Mouse (Mus musculus) adrenal gland, adult (tissue): ENCODE data around the gene Tmem245.
"Not testable (repeated sequence)": the region's sequence is repeated elsewhere in the genome, so short reads cannot be mapped to it uniquely, and the experiment has no call there.

Source experiments
- DNase-seq, 2 experiments: peaks; one replicate each; pipeline ENCODE4 v3.0.0; 2022 to 2023; ENCODE audit warnings: low spot score in 1 of 2; ENCODE audit not compliant: inconsistent age in 2 of 2

Gene Tmem245

DNA sequence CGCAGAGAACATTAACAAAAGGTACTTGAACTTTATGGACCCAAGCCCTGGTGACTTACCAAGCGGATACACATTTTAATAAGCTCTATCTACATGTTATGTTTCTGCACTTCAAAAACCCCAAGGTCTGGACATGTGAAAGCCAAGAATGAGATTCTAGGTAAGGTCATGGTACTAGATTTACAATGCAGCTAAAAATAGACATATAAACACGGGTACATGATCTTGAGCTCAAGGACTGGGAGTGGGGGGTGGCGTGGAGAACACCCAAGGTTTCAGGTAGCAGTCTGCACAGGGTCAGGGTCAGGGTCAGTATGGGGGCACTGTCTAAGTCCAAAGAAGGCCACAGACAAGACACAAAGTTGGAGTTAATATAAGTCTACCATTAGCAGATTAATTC lies 16.9 kb downstream of the Tmem245 start:
- no peak for DNase-seq

DNA sequence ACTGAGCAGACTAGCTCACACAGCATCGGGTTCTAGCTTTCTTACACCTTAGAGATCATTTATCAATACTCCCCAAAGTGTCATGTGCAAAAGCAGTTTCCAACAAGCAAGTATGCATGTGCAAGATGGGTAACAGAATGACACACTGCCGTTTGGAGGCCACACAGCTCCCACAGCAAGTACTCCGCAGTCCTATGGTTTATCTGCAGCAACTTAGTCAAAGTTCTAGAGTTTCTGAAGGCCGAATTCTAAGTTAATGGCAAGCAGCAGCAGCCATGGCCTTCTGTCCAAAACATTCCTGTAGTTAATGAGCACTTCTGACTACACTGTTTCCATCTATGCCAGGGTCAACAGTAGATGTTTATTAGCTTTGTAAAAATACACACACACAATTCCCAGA lies 20.3 kb downstream of the Tmem245 start:
- DNase-seq, result peak; percentile 33 to 73

DNA sequence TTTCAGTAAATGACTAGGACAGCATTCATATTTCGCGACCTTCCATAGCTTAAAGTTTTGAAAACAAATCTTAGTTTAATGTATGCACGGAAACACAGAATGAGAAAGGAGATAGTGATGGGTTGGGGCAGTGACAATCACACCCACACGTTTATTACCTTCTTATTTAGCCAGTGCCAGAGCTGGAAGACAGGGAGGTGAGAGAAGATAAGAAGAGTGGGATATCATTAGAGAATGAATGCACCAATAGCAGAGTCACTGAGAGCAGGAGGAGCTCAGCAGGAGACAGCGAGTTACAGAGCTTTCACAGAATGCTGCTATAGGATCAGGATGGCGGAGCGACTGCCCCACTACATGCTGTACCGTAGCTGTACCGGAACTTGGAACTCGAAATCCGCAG lies 25.0 kb downstream of the Tmem245 start:
- no peak for DNase-seq

DNA sequence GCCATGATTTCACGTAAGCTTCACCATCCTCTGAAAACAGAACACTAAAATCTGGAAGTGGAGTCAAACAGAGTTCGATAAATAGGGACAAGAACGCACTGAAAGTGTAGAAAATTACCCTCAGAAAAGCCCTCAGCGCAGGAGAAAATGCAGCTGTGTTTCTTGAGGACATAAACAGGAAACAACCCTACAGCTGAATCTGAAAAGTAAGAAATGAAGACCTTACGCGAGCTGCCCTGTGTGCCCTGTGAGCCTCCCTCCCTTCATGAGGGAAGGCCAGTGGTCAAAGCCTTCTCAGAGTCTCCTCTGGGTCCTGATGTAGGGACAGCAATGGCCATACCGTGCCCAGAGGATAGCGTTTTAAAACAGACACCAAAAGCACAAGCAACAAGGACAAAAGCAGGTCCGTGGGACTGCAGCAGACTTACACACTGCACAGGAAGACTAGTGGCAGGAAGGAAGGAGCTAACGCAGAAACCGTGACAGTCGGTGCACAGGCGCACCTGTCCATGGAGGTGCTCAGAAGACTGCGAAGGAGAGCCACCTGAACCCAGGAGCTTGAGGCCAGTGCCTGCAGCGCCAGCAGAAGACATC lies 31.4 kb downstream of the Tmem245 start:
- DNase-seq, result no peak

DNA sequence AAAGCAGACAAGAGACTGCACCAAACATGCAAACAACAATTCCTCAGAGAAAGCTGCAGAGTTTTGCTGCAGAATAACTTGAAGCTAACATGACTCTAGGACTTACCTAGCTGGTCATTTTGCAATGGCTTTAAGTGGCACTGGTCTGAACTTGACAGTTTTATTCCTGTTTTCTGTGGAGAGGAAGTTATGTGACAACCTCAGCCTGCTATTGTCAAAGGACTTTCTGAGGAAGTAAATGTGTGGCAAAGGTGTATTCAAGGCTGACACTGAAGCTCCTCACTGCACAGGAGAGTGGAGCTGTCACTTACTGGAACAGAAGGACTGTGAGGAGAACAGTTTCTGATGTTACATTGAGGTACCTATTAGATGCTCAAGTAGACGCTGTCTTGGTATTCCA lies 32.5 kb downstream of the Tmem245 start:
- DNase-seq, result no peak

DNA sequence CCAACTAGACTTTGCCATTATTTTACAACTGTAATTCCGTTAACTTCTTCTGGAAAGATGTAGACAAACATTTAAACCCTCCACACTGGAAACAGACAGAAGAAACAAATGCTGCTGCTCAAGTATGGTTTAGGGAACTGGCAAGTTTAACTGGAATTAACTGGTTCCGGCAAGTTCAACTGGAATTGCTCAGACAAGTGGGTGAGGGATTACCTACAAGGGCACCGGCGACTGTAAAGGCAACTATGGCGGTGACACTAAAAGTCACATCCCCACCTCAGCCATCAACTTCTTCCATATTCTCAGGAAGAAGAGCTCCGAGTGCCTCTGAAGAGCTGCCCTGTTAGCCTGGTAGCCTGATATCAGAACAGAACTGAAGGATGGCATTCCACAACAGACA lies 32.9 kb downstream of the Tmem245 start:
- no peak for DNase-seq

DNA sequence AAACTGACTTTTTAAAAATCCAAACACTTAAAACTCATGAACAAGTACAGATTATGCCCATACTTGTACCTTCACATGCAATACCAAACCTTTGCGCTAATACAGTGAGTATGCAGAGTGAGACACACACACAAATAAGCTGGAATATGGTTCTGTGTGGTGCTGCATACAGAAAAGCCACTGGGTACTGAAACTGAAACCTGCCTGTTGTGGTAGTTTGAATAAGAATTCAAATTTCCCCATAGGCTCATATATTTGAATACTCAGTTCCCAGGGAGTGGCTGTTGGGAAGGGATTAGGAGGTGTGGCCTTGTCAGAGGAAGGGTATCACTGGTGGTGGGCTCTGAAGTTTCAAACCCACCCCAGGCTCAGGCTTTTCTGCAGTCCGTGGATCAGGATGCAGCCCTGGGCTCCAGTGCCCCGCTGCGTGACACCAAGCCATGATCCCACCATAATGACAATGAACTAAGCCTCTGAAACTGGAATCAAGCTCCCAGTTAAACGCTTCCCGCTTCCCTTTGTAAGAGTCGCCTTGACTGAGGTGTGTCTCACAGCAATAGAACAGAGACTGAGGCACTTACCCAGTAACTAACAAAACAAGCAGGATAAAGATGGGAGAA lies 34.7 kb downstream of the Tmem245 start:
- DNase-seq, result no peak

DNA sequence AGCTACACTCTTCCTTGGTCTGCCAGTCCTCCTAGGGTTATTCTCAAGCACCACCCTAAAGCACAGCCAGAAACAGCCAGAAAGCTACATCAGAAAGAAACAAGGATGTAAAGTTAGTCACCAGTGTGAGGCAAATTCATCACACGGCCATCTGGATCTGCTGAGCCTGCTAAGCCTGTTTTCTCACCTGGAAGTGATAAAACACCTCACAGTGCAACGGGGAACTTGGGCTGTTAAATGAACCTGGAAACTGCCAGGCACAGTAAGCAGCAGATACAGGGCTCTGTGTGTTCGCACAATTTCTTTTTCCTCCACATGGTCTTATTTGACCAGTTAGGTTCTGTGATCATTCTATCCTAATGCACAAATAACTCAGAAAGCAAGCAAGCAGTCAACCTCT lies 37.7 kb downstream of the Tmem245 start:
- DNase-seq, result no peak

DNA sequence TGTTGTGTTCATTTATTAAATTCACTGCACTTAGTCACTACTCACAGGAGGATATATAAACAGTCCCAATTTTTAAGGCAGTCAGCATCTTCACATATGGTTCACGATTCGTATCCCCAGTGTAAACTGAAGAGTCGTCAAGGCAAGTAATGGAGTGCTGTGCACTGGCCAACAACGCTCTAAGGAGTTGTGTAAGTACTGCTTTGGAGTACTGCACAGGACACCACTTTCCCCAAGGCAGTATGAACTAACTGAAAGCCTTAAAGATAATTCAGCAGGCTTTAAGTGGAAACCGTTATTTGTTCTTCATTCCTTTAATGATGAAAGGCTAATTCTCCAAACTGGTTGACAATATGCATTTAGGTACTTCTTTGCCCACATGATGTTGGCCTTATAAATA lies 39.6 kb downstream of the Tmem245 start:
- no peak for DNase-seq

DNA sequence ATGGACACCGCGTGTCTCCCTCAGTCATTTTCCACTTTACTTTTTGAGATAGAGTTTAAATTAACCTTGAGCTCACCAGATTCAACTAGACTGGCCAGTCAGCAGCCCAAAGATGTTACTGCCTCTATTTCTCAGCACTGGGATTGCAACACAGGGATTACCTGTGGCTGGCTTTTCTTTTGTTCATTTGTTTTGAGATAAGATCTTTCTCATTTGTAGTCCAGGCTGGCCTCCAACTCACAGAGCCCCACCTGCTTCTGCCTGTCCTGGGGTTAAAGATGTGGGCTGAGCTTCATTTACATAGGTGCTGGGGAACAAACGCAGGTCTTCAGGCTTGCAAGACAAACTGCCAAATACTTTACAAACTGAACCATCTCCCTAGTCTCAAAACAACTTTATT lies 40.3 kb downstream of the Tmem245 start:
- DNase-seq, result no peak

DNA sequence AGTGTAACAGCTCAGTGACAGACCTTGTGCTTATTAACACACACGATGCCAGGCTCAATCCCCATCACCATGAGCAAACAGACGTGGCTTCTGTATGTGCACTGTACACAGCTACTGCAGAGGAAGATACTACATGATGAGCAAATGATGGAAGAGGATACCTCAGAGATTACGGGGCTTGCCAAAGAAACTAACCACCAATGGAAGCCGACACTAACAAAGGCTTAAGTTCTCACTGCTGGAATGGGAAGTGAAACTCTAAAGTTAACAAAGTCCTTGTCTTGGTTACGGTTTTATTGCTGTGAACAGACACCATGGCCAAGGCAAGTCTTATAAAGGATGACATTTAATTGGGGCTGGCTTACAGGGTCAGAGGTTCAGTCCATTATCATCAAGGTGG lies 41.7 kb downstream of the Tmem245 start:
- no peak for DNase-seq

DNA sequence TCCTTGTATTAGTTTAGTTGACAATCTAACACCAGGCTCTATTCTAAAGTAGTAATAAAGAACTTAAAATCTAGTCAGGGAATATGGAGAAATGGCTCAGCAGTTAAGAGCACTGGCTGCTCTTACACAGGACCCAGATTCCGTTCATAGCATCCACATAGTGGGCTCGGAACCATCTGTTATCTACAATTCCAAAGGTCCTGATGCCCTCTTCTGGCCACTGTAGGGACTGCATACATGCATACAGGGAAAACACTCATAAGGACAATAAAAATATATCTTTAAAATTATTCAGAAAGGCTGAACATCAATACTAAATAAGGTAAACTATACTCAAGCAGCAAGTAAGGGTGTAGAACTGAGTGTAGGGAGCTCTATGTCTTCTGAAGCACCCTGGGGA lies 45.6 kb downstream of the Tmem245 start:
- DNase-seq, result no peak

DNA sequence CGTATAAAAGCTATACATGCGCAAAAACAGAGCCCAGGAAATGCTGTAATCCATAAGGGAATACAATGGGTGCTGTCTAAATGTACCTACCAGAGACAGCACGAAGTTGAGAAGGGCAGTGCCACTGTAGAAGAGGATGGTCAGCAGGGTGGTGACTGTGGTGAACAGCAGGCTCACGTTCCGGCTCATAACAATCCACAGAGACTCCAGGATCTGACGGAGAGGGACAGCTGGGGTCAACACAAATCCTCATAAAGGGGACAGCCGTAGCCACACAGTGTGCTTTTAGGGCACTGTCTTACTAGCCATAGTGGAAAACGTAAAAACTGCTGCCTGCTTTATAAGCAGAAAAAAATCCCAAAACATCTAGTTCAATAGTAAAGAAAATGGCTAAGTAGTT lies 48.0 kb downstream of the Tmem245 start:
- DNase-seq, result no peak

DNA sequence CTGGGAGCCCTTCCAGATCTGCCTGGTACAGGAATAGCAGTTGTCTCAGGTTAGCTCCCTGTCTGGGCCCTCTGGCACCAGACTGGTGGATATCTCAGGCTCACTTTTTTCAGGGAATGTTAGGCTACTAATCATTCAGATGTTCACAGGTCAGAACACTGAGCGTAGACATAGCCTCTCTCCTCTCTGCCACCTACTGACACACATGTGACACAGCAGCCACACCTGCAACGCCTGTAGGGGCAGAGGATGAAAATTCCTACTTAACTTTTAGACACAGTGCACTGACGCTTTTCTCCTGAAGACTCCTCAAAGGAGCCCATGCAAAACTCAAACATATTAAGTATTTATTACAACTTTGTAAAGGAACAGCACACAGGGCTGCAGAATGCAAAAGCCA lies 49.7 kb downstream of the Tmem245 start:
- DNase-seq, result no peak

DNA sequence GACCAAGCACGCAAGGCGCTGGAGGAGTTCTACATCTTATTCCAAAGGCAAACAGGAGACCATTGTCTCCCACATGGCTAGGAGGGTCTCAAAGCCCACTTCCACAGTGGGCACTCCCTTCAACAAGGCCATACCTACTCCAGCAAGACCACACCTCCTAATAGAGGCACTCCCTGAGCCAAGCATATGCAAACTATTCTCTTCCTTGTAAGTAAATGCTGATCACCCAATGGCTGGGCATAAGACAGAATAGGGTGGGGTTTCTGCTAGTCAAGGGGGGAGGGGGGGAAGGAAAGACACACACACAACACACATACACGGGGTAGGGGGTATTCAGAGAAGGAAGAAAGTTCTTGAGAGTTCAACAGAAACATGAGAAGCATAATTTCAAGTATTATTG lies 53.0 kb downstream of the Tmem245 start:
- no peak for DNase-seq

DNA sequence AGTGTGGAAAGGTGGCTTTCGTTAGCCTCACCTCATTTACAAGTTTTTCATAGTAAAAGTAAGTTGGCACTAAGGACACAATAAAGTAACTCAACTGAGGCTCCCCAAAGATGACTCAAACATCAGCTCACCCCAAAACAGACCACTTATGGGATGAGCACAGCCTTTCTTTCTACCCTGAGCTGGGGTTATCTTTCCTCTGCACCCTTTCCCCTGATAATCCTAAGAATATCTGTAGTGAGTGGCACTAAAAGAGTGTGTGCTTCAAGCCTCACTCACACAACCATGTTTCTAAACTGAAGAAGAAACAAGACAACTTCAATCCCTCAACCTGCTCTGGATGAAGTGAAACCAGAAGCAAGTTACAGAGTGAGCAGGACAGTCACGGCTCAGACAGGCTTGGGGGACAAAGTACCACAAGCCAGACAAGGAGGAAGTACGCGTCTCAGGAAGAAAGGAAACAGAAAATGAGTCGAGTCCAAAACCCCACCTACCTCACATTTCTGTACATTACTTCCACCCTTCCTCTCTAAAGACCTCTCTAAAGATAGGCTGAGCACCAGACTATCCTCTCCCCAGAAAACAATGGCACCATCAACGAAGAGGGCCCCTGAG lies 54.6 kb downstream of the Tmem245 start:
- DNase-seq, result no peak

DNA sequence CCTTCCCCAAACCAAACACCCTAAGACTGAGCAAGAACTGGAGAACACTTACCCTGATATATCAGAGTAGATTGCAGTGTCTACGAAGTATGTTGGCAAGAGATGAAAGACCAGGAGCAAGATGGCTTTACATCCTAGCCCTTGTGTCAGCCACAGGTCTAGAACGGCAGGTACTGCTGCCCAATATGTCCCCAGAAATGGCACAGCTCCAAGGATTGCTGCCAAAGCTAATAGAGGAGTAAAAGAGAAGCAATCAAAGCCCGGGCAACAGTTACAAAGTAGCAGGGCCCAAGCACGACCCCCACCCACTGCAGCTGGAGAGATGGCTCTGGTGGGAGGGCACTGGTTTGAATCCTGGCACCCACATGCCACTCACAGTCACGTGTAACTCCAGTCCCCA lies 58.8 kb downstream of the Tmem245 start:
- no peak for DNase-seq

DNA sequence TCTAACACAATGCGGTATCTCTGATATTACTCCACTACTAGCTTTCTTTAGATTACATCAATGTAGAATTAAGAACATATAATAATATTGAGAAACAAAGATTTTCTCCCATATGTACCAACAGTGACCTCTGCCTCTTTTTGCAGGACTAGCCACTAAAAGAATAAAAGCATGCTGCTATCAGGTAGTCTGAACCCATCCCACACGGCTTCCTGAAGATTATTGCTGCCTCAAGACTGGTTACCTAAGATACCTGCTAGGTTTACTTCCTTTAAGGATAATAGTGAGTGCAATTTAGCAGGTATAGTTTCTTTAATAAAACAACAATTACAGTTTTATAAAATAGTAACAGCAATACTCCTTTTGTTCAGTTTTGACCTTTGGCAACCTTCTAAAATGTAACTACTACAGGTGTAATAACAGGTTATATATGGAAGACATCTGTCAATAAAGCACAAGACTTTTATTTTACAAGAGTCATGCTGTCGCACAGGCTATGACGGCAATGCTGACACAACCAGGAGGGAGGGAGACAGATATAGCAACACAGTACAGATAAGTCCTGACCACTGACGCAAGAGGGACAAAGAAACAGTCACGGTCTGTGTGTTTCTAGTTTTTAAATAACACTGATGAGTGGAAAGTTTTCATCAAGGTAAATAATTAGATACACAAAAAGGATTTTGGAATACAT lies 60.8 kb downstream of the Tmem245 start:
- DNase-seq, result no peak

DNA sequence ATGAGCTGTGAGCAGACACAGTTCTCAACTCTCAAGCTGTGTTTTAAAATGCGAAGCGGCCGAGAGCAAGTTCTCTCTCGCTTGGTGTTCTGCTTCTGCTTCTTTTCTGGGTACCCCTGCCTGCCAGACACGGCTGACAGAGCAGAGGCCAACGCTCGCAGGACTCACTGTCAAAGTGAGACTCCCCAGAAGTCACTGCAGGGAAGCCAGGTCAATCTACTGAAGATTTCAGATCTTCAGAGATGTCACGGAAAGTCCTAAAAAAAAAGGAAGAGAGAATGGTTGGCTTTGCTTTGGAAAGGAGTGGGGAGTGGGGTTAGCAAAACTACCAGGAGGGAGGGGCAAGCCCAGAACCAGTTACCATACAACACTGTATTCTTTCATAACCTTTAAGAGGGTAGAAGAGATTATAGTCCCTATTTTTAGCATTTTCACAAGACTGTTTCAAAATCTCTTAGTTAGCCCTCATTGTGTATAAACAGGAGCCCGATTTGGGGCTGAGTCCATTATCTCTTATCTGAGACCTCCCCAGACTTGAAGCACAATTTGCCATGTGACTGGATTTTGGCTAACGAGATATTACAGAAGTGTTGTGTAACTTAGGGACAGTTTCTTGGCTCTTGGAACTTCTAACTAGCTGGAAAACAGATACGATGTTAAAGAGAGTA lies 67.1 kb downstream of the Tmem245 start:
- no peak for DNase-seq

DNA sequence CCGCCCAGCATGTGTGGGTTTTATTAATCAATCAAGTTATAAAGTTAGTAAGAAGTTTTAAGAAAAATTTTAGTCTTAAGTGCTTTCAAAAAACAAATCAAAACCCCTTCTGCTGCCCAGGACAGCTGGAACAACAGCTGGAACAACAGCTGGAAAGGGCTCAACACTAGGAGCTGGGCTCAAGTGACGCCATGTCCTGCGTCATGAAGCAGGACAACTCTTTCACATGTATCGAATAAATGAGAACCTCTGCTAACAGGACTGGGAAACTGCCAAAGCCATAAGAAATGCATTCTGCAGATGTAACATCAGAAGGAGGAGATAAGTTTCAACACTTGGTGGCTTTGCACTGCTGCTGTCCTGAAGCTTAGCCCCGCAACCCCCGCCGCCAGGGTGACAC lies 68.3 kb downstream of the Tmem245 start:
- no peak for DNase-seq

DNA sequence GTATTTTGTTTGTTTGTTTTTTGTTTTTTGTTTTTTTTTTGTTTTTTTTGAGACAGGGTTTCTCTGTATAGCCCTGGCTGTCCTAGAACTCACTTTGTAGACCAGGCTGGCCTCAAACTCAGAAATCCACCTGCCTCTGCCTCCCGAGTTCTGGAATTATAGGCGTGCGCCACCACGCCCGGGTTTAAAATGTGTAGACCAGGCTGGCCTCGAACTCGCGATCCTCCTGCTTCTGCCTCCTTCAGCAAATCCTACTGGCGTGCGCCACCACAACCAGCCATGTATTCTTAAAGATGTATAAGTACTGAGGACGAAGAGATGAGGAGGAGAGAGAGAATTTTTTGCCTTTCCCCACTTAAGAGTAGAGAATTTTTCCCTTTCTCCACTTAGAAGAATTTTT lies 76.7 kb downstream of the Tmem245 start:
- not testable (repeated sequence) for DNase-seq

DNA sequence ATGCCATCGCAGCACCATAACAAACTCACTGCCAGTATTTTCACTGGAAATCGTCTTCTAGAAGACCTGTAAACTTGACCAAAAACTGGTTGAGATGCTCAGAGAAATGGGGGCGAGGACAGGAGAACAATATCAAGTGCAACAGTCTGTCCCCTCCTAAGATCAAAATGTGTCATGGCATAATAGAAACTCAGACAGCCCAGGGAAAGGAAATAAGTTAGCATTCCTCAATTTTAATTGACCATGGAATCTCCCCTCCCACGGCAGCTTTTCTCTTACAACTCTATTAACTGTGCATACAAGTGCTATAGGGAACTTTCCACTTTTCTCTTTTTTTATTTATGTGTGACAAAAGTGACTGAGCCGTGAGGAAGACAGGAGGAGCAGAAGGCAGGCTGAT lies 79.5 kb downstream of the Tmem245 start:
- no peak for DNase-seq
